Mouse (Mus musculus): Measurements from ENCODE around the gene Jazf1. TPM values are rescaled to one million over a fixed set of nuclear protein-coding genes. Genes with fewer than 3 reads are reported as not detected.
A peak's percentile ranks its signal among the peaks of the same experiment; 100 is the strongest.

Gene Jazf1
- total RNA-seq, 1 experiment: 1.2 TPM

DNA sequence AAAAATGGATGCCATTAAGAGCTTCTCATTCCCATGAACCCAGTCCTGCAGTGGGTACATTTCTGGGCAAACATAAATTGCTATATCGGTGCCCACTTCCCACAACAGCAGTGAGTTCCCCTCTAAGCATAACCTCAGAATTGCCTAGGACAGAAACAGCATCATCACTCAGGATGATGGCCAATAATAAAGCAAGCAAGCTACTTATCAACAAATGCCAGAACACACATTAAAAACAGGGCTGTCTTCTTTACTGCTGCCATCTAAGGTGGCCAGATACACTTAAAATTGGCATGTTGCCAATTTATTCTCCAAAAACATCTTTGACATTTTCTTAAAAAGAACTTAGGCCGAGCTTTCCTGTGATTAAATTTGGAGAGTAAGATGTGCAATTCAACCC, 226.8 kb downstream of the Jazf1 start:
- H3K36me3 ChIP-seq (ENCODE audit: control insufficient read depth, insufficient read depth, low read length, poor library complexity, severe bottlenecking): no peaks in the 10 kb centered on the region
- in situ Hi-C loops (cut with MboI; ENCODE audit: low sequenced_read_pairs in 2 of 2, unreplicated experiment in 2 of 2): loop anchor here in 1 of 2 experiments (25.0 kb wide), 1 partner anchor 554 kb away; no protein-coding TSS in a partner anchor
- no peak overlapping the region for H3K27ac ChIP-seq (ENCODE audit: insufficient read depth, low read depth, low read length, poor library complexity, severe bottlenecking)
- no peak overlapping the region for H3K4me3 ChIP-seq (ENCODE audit: insufficient read depth in 1 of 2, low read depth in 1 of 2, low read length in 2 of 2, poor library complexity in 1 of 2, severe bottlenecking in 1 of 2)
- TF ChIP-seq CHD2 (IDR thresholded peaks at IDR 0.05; ENCODE audit: low read depth, low read length) (no peak), ZC3H11A (IDR thresholded peaks at IDR 0.05; ENCODE audit: borderline replicate concordance, low read depth, low read length) (no peak), ZNF384 (IDR thresholded peaks at IDR 0.05; ENCODE audit: low read depth, low read length) (no peak), MAFK (IDR thresholded peaks at IDR 0.05; ENCODE audit: insufficient read depth, low read depth, low read length) (no peak)
- no peak for DNase-seq (ENCODE audit: low read depth, low spot score)
- H3K9ac ChIP-seq (ENCODE audit: insufficient read depth, low read depth, low read length, poor library complexity, severe bottlenecking): no peak overlapping the region
- no peaks in the 10 kb centered on the region for H3K9me3 ChIP-seq (ENCODE audit: control insufficient read depth, insufficient read depth, low read depth, low read length)
- H3K4me1 ChIP-seq (ENCODE audit: control insufficient read depth in 2 of 2, insufficient read depth in 2 of 2, low read length in 2 of 2, poor library complexity in 1 of 2): peaks cover 0 to 2% of the 10 kb centered on the region in 2 experiments; a peak in 1 of 4 replicates

DNA sequence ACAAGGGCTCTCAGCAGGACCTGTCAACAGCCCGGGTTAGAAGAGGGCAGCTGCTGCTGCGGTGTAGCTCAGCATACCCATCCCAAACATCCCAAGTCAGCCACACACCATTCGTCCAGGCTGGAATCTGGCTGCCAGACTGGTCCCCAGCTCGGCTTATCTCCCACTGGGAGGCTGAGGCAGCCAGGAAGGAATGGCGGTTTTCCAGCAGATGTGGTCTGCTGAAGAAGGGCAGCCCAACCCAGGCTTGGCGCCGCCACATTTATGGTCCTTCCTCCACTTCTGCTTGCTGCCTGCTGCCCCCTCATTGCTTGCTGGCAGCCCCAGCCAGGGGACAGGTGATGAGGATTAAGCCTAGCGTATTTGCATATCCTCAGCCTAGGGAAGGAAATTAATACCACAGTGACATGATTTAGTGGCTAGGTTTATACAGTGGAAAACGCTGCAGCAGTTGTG, 227.8 kb downstream of the Jazf1 start:
- Histone ChIP-seq H3K4me3 (ENCODE audit: insufficient read depth in 1 of 2, low read depth in 1 of 2, low read length in 2 of 2, poor library complexity in 1 of 2, severe bottlenecking in 1 of 2) (no peak overlapping the region), H3K27ac (ENCODE audit: insufficient read depth, low read depth, low read length, poor library complexity, severe bottlenecking) (no peak overlapping the region), H3K9me3 (ENCODE audit: control insufficient read depth, insufficient read depth, low read depth, low read length) (no peaks in the 10 kb centered on the region), H3K9ac (ENCODE audit: insufficient read depth, low read depth, low read length, poor library complexity, severe bottlenecking) (no peak overlapping the region), H3K36me3 (ENCODE audit: control insufficient read depth, insufficient read depth, low read length, poor library complexity, severe bottlenecking) (no peaks in the 10 kb centered on the region), H3K4me1 (ENCODE audit: control insufficient read depth in 2 of 2, insufficient read depth in 2 of 2, low read length in 2 of 2, poor library complexity in 1 of 2) (peaks cover 0 to 3% of the 10 kb centered on the region in 2 experiments; a peak in 1 of 4 replicates)
- in situ Hi-C loops (cut with MboI; ENCODE audit: low sequenced_read_pairs in 2 of 2, unreplicated experiment in 2 of 2): loop anchor here in 1 of 2 experiments (25.0 kb wide), 1 partner anchor 553 kb away; no protein-coding TSS in a partner anchor
- TF ChIP-seq MAFK (IDR thresholded peaks at IDR 0.05; ENCODE audit: insufficient read depth, low read depth, low read length): no peak
- no peak for TF ChIP-seq ZC3H11A (IDR thresholded peaks at IDR 0.05; ENCODE audit: borderline replicate concordance, low read depth, low read length)
- DNase-seq (ENCODE audit: low read depth, low spot score): no peak

DNA sequence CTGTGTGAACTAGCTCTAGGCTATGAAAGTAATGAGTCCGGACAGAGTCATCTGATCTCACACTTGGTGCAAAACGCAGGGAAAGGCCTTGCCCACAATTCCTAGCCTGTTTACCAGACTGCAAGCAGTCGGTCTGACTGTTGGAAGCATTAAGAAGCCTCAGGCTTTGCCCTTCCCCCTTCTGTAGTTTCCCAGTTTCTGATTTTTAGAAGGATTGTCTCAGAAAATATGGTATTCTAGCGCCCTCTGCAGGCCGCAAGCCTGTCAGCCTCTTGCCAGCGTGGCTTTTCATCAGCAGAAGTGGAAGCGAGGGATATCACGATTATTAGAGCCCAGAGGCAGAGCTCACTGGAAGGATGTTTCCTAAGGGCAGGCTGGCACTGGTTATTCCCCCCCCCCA, 229.7 kb downstream of the Jazf1 start:
- in situ Hi-C loops (cut with MboI; ENCODE audit: low sequenced_read_pairs in 2 of 2, unreplicated experiment in 2 of 2): loop anchor here (5.0 to 25.0 kb wide), 2 partner anchors 551 to 581 kb away; no protein-coding TSS in a partner anchor
- no peaks in the 10 kb centered on the region for H3K36me3 ChIP-seq (ENCODE audit: control insufficient read depth, insufficient read depth, low read length, poor library complexity, severe bottlenecking)
- peaks cover 0 to 3% of the 10 kb centered on the region in 2 experiments; a peak in 1 of 4 replicates for H3K4me1 ChIP-seq (ENCODE audit: control insufficient read depth in 2 of 2, insufficient read depth in 2 of 2, low read length in 2 of 2, poor library complexity in 1 of 2)
- DNase-seq (ENCODE audit: low read depth, low spot score): peak; percentile 81
- no peak overlapping the region for H3K9ac ChIP-seq (ENCODE audit: insufficient read depth, low read depth, low read length, poor library complexity, severe bottlenecking)
- no peak overlapping the region for H3K4me3 ChIP-seq (ENCODE audit: insufficient read depth in 1 of 2, low read depth in 1 of 2, low read length in 2 of 2, poor library complexity in 1 of 2, severe bottlenecking in 1 of 2)
- no peaks in the 10 kb centered on the region for H3K9me3 ChIP-seq (ENCODE audit: control insufficient read depth, insufficient read depth, low read depth, low read length)
- TF ChIP-seq CHD2 (IDR thresholded peaks at IDR 0.05; ENCODE audit: low read depth, low read length) (peak; percentile 25; the same call in 1 of the 2 replicates), ZC3H11A (IDR thresholded peaks at IDR 0.05; ENCODE audit: borderline replicate concordance, low read depth, low read length) (peak; percentile 93), HCFC1 (IDR thresholded peaks at IDR 0.05; ENCODE audit: borderline replicate concordance, insufficient read depth, low read length) (no peak)
- H3K27ac ChIP-seq (ENCODE audit: insufficient read depth, low read depth, low read length, poor library complexity, severe bottlenecking): no peak overlapping the region

DNA sequence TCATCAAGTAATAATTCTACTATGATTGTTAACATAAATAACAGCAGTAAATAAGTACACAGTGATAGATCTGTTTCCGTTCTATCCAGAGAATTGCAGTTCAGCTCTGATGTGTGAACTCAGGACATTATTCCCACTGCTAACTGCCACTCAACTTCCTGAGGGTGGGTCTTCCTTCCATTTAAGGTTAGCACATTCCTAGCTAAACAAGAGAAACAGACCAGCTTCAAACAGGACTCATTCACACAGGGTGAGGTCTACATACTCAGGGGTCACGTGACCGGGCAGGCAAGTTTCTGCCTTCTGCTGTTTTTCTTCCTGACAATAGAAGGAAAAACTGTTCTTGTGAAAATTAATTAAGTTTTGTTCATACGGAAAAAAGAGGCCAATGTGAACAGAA, 230.6 kb downstream of the Jazf1 start:
- no peak overlapping the region for H3K4me3 ChIP-seq (ENCODE audit: insufficient read depth in 1 of 2, low read depth in 1 of 2, low read length in 2 of 2, poor library complexity in 1 of 2, severe bottlenecking in 1 of 2)
- no peaks in the 10 kb centered on the region for H3K9me3 ChIP-seq (ENCODE audit: control insufficient read depth, insufficient read depth, low read depth, low read length)
- in situ Hi-C loops (cut with MboI; ENCODE audit: low sequenced_read_pairs in 2 of 2, unreplicated experiment in 2 of 2): loop anchor here (5.0 to 25.0 kb wide), 2 partner anchors 550 to 580 kb away; no protein-coding TSS in a partner anchor
- TF ChIP-seq MAFK (IDR thresholded peaks at IDR 0.05; ENCODE audit: insufficient read depth, low read depth, low read length): no peak
- no peak for TF ChIP-seq CHD2 (IDR thresholded peaks at IDR 0.05; ENCODE audit: low read depth, low read length)
- no peak for TF ChIP-seq ZC3H11A (IDR thresholded peaks at IDR 0.05; ENCODE audit: borderline replicate concordance, low read depth, low read length)
- TF ChIP-seq HCFC1 (IDR thresholded peaks at IDR 0.05; ENCODE audit: borderline replicate concordance, insufficient read depth, low read length): no peak
- TF ChIP-seq ZNF384 (IDR thresholded peaks at IDR 0.05; ENCODE audit: low read depth, low read length): no peak
- no peak overlapping the region for H3K9ac ChIP-seq (ENCODE audit: insufficient read depth, low read depth, low read length, poor library complexity, severe bottlenecking)
- peaks cover 0 to 3% of the 10 kb centered on the region in 2 experiments; a peak in 1 of 4 replicates for H3K4me1 ChIP-seq (ENCODE audit: control insufficient read depth in 2 of 2, insufficient read depth in 2 of 2, low read length in 2 of 2, poor library complexity in 1 of 2)
- no peaks in the 10 kb centered on the region for H3K36me3 ChIP-seq (ENCODE audit: control insufficient read depth, insufficient read depth, low read length, poor library complexity, severe bottlenecking)
- DNase-seq (ENCODE audit: low read depth, low spot score): no peak
- no peak overlapping the region for H3K27ac ChIP-seq (ENCODE audit: insufficient read depth, low read depth, low read length, poor library complexity, severe bottlenecking)
